Mouse (Mus musculus): Measurements from ENCODE around the gene Enc1.
"Not testable (repeated sequence)": the region's sequence is repeated elsewhere in the genome, so short reads cannot be mapped to it uniquely, and the experiment has no call there.

Gene Enc1

GRCm38 (mm10) chr13:97253418-97253981 lies 12.6 kb downstream of the Enc1 start:
- DNase-seq = no peak

DNA sequence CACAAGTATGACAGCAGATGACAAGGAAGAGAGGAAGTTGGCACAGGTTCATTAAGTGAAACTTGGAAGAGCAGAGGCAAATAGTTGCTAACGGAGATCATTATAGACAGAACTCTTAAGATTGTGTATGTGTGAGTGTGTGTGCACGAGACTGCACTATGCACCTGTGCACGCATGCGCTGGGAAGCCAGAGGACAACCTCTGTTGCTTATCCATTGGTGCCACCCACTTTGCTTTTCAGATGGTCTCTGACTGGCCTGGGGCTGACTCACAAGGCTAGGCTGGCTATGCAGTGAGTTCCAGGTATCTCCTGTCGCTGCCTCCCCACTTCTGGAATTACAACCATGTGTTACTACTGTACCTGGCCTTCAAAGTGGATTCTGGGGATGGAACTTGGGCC lies 13.1 kb downstream of the Enc1 start:
- DNase-seq = no peak

GRCm38 (mm10) chr13:97254564-97255164 lies 13.8 kb downstream of the Enc1 start:
- no peak for DNase-seq

GRCm38 (mm10) chr13:97255976-97256848 lies 15.3 kb downstream of the Enc1 start:
- no peak for DNase-seq

- no peak for DNase-seq
Observed at GRCm38 (mm10) chr13:97256849-97257379, 16.0 kb downstream of the Enc1 start.

GRCm38 (mm10) chr13:97259271-97259670 lies 18.4 kb downstream of the Enc1 start:
- DNase-seq = no peak

DNA sequence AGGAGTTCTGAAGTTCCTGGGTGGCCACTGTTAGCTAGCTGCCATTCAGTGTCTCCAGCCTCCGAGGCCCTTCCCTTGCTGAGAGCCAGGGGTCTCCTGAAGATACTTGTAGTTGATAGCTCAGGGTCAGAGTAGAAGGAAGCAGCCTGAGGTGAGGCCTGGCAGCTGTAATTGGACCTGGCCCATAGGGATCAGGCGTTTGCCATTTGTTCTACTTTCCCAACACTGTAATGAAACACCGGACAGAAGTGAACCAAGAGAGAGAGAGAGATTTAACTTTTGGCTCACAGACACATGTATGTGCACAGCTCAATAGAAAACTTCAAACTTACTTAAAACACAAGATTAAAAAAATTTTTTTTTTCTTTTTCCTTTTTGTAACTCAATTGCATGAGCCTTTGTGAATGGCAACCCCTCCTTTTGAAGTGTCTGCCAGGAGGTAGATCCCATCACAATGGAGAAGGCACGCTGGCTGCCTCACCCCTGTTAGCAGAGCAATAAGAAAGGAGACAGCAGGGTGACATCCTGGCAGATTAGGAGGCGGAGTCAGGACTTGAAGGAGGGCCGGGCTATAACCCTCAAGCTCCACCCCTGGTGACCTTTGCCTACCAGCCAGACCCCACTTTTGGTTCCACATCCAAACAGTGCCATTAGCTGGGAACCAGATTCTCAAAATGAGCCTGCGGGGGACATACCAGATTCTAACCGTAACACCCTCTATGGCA lies 19.7 kb downstream of the Enc1 start:
- no peak for DNase-seq

DNA sequence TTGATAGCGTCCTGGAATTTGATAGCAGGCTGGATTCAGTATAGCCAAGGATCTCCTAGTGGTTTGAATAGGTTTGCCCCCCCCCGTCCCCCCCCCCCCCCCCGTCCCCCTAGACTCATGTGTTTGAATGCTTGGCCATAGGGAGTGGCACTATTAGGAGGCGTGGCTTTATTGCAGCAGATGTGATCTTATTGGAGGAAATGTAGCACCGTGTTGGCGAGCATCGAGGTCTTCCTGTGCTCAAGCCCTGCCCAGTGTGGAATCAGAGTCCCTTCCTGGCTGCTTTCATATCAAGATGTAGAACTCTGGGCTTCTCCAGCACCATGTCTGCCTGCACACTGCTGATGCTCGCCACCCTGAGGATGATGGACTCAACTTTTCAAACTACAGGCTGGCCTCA lies 20.6 kb downstream of the Enc1 start:
- DNase-seq = no peak

DNA sequence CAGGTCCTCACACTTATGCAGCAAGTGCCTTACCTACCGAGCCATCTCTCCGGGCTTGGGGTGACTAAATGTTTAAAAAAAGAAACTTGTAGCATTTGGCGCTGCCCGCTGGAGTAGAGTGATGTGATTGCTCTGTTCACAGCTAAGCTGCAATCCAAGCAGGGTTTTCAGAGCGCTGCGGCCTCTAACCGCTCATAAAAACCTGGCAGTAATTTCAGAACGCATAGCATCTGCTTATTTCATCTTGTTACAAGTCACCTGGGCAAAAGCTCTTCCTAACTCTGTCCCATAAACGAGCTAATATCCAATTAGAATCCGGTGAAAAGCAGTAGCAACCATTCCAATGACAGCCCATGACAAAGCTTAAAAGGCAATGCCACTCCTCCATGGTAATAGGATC lies 21.8 kb downstream of the Enc1 start:
- DNase-seq = no peak

GRCm38 (mm10) chr13:97265534-97265933 lies 24.6 kb downstream of the Enc1 start:
- DNase-seq = not testable (repeated sequence)

DNA sequence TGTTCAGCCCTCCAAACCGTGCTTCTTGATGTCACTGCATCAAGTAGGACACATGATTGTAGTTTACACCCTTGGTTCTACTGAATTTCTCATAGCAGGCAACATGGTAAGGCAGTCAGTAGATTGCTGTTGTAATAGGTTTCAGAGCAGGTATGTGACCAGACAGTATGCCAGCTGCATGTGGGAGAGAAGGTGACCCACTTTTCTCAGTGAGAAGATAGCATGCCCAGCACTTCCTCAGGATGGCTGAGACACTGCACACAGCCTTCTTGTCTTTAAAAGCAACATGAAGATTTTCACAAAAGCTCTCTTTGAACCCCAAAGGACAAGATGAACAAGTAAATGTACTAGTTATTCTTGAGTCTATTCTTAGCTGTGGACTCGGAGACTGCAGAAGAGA lies 29.8 kb downstream of the Enc1 start:
- DNase-seq = no peak

DNA sequence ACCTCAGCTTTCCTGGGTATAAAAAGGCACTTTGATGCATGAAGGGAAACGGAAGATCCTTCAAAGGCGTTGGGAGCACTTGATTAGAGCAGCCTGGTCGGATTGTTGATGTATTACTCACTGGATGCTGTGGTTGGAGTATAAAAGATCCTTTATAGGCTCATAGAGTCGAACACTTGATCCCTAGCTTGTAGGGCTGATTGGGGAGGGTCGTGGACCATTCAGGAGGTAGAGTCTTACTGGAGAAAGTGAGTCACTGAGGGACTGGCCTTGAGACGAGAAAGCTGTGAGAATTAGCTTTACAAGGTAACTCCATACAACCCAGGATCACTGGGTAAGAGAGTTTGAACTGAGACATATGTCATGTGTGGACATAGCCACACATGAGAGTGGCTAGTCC lies 30.7 kb downstream of the Enc1 start:
- no peak for DNase-seq

DNA sequence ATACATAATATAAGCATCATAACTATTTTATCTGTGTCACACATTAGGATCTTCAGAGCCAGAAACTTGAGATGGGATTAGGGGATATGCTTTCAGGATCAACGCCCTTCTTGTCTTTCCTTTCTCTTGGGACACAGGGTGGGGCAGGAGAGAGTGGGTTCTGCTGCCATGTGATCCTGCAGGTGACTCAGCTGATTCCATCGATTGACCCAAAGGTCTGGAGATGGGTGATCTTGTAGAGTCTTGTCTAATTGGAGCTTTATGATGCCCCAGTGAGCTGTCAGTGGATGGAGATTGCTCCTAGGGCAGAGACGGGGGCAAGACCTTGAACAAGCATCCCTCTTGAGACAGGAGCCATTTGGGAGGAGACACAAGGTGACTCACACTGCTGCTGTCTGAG lies 33.9 kb downstream of the Enc1 start:
- no peak for DNase-seq

DNA sequence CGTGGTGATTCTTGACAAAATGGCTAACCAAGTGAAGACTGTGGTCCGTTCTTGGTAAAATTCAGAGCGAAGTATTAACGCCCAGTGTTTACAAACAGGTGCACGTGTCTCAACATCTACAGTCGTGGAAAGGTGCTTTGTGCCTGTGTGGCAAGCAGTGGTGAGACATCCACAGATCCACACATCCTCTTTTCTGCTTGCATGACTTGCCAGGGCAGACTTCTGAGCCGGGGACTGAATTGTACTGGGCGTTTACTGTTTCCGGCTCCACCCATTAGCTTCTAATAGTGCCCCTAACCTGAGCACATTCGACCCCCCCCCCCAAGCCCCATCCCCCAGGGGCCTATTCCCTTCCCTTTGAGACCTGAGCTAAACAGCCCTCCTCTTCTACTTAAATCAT lies 34.6 kb downstream of the Enc1 start:
- no peak for DNase-seq

- DNase-seq = no peak
Observed at GRCm38 (mm10) chr13:97282051-97282910, 41.4 kb downstream of the Enc1 start.

DNA sequence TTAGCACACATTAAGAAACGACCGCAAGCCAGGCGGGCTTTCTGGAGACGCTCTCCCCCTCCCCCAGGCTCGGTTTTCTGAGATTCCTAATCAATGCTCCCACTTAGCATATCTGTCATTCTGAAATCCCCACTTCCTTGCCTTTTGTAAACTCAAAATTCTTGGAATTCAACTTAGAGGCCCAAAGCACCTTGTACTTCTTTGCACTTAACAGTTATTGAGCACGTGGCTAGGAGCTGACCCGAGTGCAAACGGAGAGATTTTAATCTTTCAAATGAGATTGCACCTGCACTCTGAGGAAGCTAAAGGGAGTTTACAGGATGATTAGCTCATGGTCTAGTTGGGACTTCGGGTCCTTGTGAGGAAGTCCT lies 42.0 kb downstream of the Enc1 start:
- no peak for DNase-seq

DNA sequence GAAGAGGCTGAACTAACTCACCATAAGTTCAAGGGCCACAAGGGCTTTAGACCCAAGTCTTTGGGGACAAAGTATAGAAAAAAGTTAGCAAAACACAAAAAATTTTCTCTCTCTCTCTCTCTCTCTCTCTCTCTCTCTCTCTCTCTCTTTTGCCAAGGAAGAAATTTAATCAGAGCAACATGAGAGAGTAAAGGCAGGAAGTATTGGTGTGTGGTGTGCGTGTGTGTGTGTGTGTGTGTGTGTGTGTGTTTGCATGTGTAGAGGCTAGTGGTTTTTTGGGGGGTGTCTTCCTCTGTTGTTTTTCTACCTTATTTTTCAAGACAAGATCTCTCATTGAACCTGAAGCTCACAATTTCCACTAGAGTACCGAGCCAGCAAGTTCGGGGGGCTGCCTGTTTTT lies 46.1 kb downstream of the Enc1 start:
- DNase-seq = no peak

DNA sequence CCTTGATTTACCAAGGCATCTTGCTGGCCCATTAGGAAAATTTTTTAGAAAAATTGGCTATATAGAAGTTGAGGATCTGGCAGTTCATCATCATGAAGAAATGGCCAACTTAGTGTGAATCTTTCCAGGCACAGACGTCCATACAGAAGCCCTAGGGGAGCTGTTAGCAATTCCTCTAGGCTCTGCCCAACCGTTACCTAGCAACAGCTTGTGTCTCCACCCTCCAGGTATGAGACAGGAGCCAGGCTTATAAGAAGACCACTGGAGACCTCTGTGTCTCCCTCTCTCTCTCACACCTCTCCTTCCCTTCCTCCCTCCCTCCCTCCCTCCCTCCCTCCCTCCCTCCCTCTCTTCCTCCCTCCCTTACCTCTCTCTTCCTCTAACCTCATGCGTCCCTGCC lies 49.8 kb downstream of the Enc1 start:
- DNase-seq = no peak

- DNase-seq = no peak
Observed at GRCm38 (mm10) chr13:97291354-97291753, 50.4 kb downstream of the Enc1 start.

- DNase-seq = no peak
Observed at GRCm38 (mm10) chr13:97292026-97292425, 51.1 kb downstream of the Enc1 start.

GRCm38 (mm10) chr13:97292451-97293245 lies 51.7 kb downstream of the Enc1 start:
- no peak for DNase-seq

Data from kidney, adult 9 months (tissue).